Mouse (Mus musculus) macrophage (primary cell): ENCODE data around the gene Snapc1. TPM values are rescaled to one million over a fixed set of nuclear protein-coding genes. Genes with fewer than 3 reads are reported as not detected.

Experiments
- H3K27ac ChIP-seq: fragments of 350-480 bp; formaldehyde crosslinking; 2 replicates; pipeline ENCODE4 v1.9.0; 2021
- H3K36me3 ChIP-seq: fragments of 350-480 bp; formaldehyde crosslinking; 2 replicates; pipeline ENCODE4 v1.9.0; 2021; ENCODE audit errors: inconsistent target
- H3K4me3 ChIP-seq: fragments of 350-480 bp; formaldehyde crosslinking; 2 replicates; pipeline ENCODE4 v1.9.0; 2021; ENCODE audit errors: inconsistent target
- H3K79me2 ChIP-seq: fragments of 350-480 bp; formaldehyde crosslinking; 2 replicates; pipeline ENCODE4 v1.9.0; 2021; ENCODE audit errors: inconsistent target
- WGBS: methylation state at CpG from one replicate; pipeline ENCODE4 v1.1.7; 2026; ENCODE audit warnings: inconsistent platforms; ENCODE audit not compliant: missing documents; 5-methylcytosine and 5-hydroxymethylcytosine counted together
- polyA plus RNA-seq: library from polyadenylated mRNA; stranded (reverse); fragments of 250-400 nt; gene quantifications from 3 replicates; pipeline ENCODE4 v1.2.4, GENCODE M21; 2018; ENCODE audit warnings: inconsistent platforms

Gene Snapc1
- polyA plus RNA-seq, 1 experiment from 2014 or later: 7.9 TPM

DNA sequence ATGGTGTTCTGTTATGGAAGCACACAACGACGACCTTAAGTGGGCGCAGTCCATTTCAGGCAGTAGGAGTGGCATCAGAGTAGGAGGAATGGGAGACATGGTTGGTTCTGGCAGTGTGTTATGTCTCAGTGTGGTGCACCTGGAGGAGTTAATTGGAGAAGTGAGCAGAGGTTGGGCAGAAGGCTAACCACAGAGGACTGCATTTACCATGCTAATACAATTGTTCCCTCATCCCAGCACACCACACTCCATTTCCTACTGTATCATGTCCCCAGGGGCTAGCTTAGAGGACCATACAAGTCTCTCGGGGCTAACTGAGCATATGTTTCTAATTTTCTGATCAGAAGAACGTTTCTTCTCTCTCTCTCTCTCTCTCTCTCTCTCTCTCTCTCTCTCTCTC, 51.2 kb downstream of the Snapc1 start:
- 78% methylated on average over 5 of the region's 5 CpGs for WGBS
- H3K79me2 ChIP-seq: no peaks in the 10 kb centered on the region
- no peak overlapping the region for H3K4me3 ChIP-seq
- no peak overlapping the region for H3K27ac ChIP-seq
- no peaks in the 10 kb centered on the region for H3K36me3 ChIP-seq

DNA sequence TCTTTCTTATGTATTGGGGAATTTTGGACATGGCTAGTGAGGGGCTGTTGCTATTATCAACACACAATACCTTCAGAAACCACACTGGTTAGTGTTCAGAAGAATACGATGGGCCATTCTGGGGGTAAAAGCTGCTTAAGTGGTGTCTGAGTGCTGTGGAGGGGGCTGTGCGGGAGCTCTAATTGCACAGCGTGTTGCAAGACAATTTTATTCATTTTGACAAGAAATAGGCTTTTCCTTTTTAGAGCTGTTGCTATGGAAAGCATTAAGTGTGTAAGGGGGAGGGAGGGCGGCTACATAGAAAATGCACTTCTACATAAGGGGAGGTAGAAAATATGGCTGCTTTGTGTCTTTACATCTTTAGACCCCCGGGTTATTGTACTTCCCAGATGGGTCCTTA, 59.0 kb downstream of the Snapc1 start:
- Histone ChIP-seq H3K27ac (no peak overlapping the region), H3K36me3 (no peaks in the 10 kb centered on the region), H3K4me3 (no peak overlapping the region), H3K79me2 (no peaks in the 10 kb centered on the region)
- 83% methylated on average over 5 of the region's 5 CpGs for WGBS

DNA sequence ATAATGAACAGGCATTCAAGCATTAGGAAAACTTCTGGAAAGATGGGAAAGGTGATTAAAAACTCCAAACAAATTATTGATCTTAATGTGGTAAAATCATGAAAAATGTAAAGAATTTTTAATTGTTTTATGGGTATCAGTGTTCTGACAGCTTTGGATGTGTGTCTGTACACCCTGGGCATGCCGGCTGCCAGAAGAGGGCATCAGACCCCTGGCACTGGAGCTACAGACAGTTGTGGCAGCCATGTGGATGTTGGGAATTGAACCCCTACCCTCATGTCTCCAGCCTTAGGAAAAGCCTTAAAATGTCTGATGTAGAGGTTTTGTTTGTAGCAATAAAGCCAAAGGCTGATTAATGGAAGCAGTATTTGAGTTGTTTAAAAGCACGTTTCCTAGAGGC, 60.6 kb downstream of the Snapc1 start:
- H3K4me3 ChIP-seq: no peak overlapping the region
- H3K27ac ChIP-seq: no peak overlapping the region
- H3K79me2 ChIP-seq: no peaks in the 10 kb centered on the region
- WGBS: 91% methylated on average over 2 of the region's 2 CpGs
- H3K36me3 ChIP-seq: no peaks in the 10 kb centered on the region

Other genes with a start within 250 kb of the Snapc1 start
- gene Hif1a, start 63.1 kb upstream of the Snapc1 start, polyA plus RNA-seq: 50.9 to 56.8 TPM (median 56.0 TPM) in 3 replicates
- not detected in 3 replicates for gene Gm49321, start 26.8 kb upstream of the Snapc1 start, polyA plus RNA-seq
- gene Syt16, start 33.2 kb downstream of the Snapc1 start, polyA plus RNA-seq: not detected in 3 replicates